Mouse (Mus musculus): Measurements from ENCODE around the gene Slc16a1. TPM values are rescaled to one million over a fixed set of nuclear protein-coding genes. Genes with fewer than 3 reads are reported as not detected.

Slc16a1 gene
- total RNA-seq (2017), result 4.8 to 7.0 TPM (median 6.2 TPM) in 3 replicates

GRCm38 (mm10) chr3:104638403-104638779, at the start of gene Slc16a1:
Slc16a1 (plus strand) TSS chr3:104638668.
- ATAC-seq (replicated peaks; ENCODE audit: insufficient number of reproducible peaks, low FRiP score, low TSS enrichment, poor library complexity, severe bottlenecking), result peak; percentile 71

- ATAC-seq (replicated peaks; ENCODE audit: insufficient number of reproducible peaks, low FRiP score, low TSS enrichment, poor library complexity, severe bottlenecking), result no peak
Measured at GRCm38 (mm10) chr3:104596451-104597134, 41.9 kb upstream of the Slc16a1 start.

- no peak for ATAC-seq (replicated peaks; ENCODE audit: insufficient number of reproducible peaks, low FRiP score, low TSS enrichment, poor library complexity, severe bottlenecking)
Measured at GRCm38 (mm10) chr3:104597135-104597764, 41.2 kb upstream of the Slc16a1 start.

GRCm38 (mm10) chr3:104599296-104600150, 38.9 kb upstream of the Slc16a1 start:
- ATAC-seq (replicated peaks; ENCODE audit: insufficient number of reproducible peaks, low FRiP score, low TSS enrichment, poor library complexity, severe bottlenecking), result no peak

- ATAC-seq (replicated peaks; ENCODE audit: insufficient number of reproducible peaks, low FRiP score, low TSS enrichment, poor library complexity, severe bottlenecking), result no peak
Measured at GRCm38 (mm10) chr3:104600691-104601090, 37.8 kb upstream of the Slc16a1 start.

- no peak for ATAC-seq (replicated peaks; ENCODE audit: insufficient number of reproducible peaks, low FRiP score, low TSS enrichment, poor library complexity, severe bottlenecking)
Measured at GRCm38 (mm10) chr3:104601680-104602079, 36.8 kb upstream of the Slc16a1 start.

- no peak for ATAC-seq (replicated peaks; ENCODE audit: insufficient number of reproducible peaks, low FRiP score, low TSS enrichment, poor library complexity, severe bottlenecking)
Measured at GRCm38 (mm10) chr3:104609690-104610380, 28.6 kb upstream of the Slc16a1 start.

- ATAC-seq (replicated peaks; ENCODE audit: insufficient number of reproducible peaks, low FRiP score, low TSS enrichment, poor library complexity, severe bottlenecking), result no peak
Measured at GRCm38 (mm10) chr3:104610453-104611230, 27.8 kb upstream of the Slc16a1 start.

- no peak for ATAC-seq (replicated peaks; ENCODE audit: insufficient number of reproducible peaks, low FRiP score, low TSS enrichment, poor library complexity, severe bottlenecking)
Measured at GRCm38 (mm10) chr3:104611951-104612350, 26.5 kb upstream of the Slc16a1 start.

- no peak for ATAC-seq (replicated peaks; ENCODE audit: insufficient number of reproducible peaks, low FRiP score, low TSS enrichment, poor library complexity, severe bottlenecking)
Measured at GRCm38 (mm10) chr3:104613102-104613501, 25.4 kb upstream of the Slc16a1 start.

- ATAC-seq (replicated peaks; ENCODE audit: insufficient number of reproducible peaks, low FRiP score, low TSS enrichment, poor library complexity, severe bottlenecking), result no peak
Measured at GRCm38 (mm10) chr3:104614081-104614480, 24.4 kb upstream of the Slc16a1 start.

GRCm38 (mm10) chr3:104615216-104615615, 23.3 kb upstream of the Slc16a1 start:
- ATAC-seq (replicated peaks; ENCODE audit: insufficient number of reproducible peaks, low FRiP score, low TSS enrichment, poor library complexity, severe bottlenecking), result no peak

GRCm38 (mm10) chr3:104616155-104616554, 22.3 kb upstream of the Slc16a1 start:
- ATAC-seq (replicated peaks; ENCODE audit: insufficient number of reproducible peaks, low FRiP score, low TSS enrichment, poor library complexity, severe bottlenecking), result no peak

- ATAC-seq (replicated peaks; ENCODE audit: insufficient number of reproducible peaks, low FRiP score, low TSS enrichment, poor library complexity, severe bottlenecking), result no peak
Measured at GRCm38 (mm10) chr3:104621841-104622240, 16.6 kb upstream of the Slc16a1 start.

- ATAC-seq (replicated peaks; ENCODE audit: insufficient number of reproducible peaks, low FRiP score, low TSS enrichment, poor library complexity, severe bottlenecking), result no peak
Measured at GRCm38 (mm10) chr3:104629810-104630209, 8.7 kb upstream of the Slc16a1 start.

GRCm38 (mm10) chr3:104630941-104631340, 7.5 kb upstream of the Slc16a1 start:
- ATAC-seq (replicated peaks; ENCODE audit: insufficient number of reproducible peaks, low FRiP score, low TSS enrichment, poor library complexity, severe bottlenecking), result no peak

GRCm38 (mm10) chr3:104632560-104633162, 5.8 kb upstream of the Slc16a1 start:
- ATAC-seq (replicated peaks; ENCODE audit: insufficient number of reproducible peaks, low FRiP score, low TSS enrichment, poor library complexity, severe bottlenecking), result no peak

- no peak for ATAC-seq (replicated peaks; ENCODE audit: insufficient number of reproducible peaks, low FRiP score, low TSS enrichment, poor library complexity, severe bottlenecking)
Measured at GRCm38 (mm10) chr3:104636491-104636890, 2.0 kb upstream of the Slc16a1 start.
